38 mouse cellular contexts compared by ENCODE assay signal in the genomic region with DNA sequence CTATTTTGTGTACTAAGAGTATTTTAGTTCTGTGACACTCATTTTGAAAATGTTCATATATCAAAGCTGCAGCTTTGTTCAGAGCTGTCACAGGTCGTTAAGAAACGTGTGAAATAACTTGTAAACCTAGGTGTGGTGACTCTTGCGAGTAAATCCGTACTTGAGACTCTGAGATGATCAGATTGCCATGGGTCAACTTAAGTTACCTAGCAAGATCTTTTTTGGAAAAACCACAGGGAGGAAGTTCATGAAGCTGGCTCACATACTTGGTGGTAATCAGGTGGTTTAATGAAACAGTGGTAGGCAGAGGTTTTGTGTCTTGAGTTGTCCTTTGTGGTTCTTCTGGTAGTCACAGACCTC. TPM values are rescaled to one million over a fixed set of nuclear protein-coding genes. Genes with fewer than 3 reads are reported as not detected.
DNase-seq lines count a peak whose midpoint lies in the region; ATAC-seq lines count a peak whose summit lies in the region.
"Had no signal": no experiment of that assay in that cellular context is flagged by ENCODE, and none has a peak within 500 bp of the region (broad histone marks: within the 10 kb centered on the region; RNA-seq: fewer than 3 reads in every experiment).

No protein-coding gene starts in this region.

- ATAC-seq in lung, embryonic 15.5 days (ENCODE audit: borderline replicate concordance, extremely low read depth, low FRiP score, low TSS enrichment), result no peak
- ATAC-seq in intestine, embryonic 15.5 days, result peak; percentile 40; the same call in 1 of the 2 replicates
- ATAC-seq in limb, embryonic 11.5 days (ENCODE audit: insufficient number of reproducible peaks, low FRiP score, low TSS enrichment, low read depth), result no peak
- no peak for ATAC-seq in monocyte, adult 5-6 weeks (replicated peaks; ENCODE audit: insufficient number of reproducible peaks, low FRiP score, low TSS enrichment, poor library complexity, severe bottlenecking)
- ATAC-seq: lung, postnatal 0 days; midbrain, embryonic 16.5 days had no signal

- WGBS in lung, embryonic 15.5 days, result 50% methylated on average over 4 of the region's 4 CpGs
- 52% methylated on average over 4 of the region's 4 CpGs for WGBS in intestine, embryonic 15.5 days
- WGBS in limb, embryonic 11.5 days, result 53% methylated on average over 4 of the region's 4 CpGs

- DNase-seq in lung, postnatal 25 days (ENCODE audit: low spot score), result no peak
- no peak for DNase-seq in limb, embryonic 11.5 days (ENCODE audit: low spot score)
- DNase-seq in urinary bladder, adult 2 months (ENCODE audit: low spot score), result no peak
- DNase-seq in embryo, embryonic 10 days (ENCODE audit: low spot score), result no peak
- DNase-seq: adrenal gland, postnatal 25 days; B cell, adult 2 months; cerebellum, adult 18-20 months; cerebellum, postnatal 10 days; gastrocnemius, adult 2 months; gastrocnemius, postnatal 36 days; heart, adult 2 months; heart, postnatal 14 days; right cerebral cortex, postnatal 4 days had no signal

- no peaks in the 10 kb centered on the region for H3K27me3 ChIP-seq in lung, embryonic 15.5 days
- no peaks in the 10 kb centered on the region for H3K27me3 ChIP-seq in intestine, embryonic 15.5 days (replicated peaks)
- no peaks in the 10 kb centered on the region for H3K27me3 ChIP-seq in limb, embryonic 11.5 days (ENCODE audit: control insufficient read depth, insufficient read depth, low read length)
- H3K27me3 ChIP-seq: hindbrain, embryonic 15.5 days; kidney, embryonic 15.5 days; liver, embryonic 15.5 days; neural tube, embryonic 12.5 days had no signal

- no peak overlapping the region for H3K9ac ChIP-seq in lung, embryonic 15.5 days
- H3K9ac ChIP-seq in intestine, embryonic 15.5 days, result no peak overlapping the region
- no peak overlapping the region for H3K9ac ChIP-seq in limb, embryonic 11.5 days (ENCODE audit: low read length)
- H3K9ac ChIP-seq: hindbrain, embryonic 15.5 days; kidney, embryonic 15.5 days; liver, embryonic 15.5 days; neural tube, embryonic 12.5 days had no signal

- H3K4me1 ChIP-seq in lung, embryonic 15.5 days, result no peaks in the 10 kb centered on the region
- H3K4me1 ChIP-seq in intestine, embryonic 15.5 days (replicated peaks), result no peaks in the 10 kb centered on the region
- H3K4me1 ChIP-seq in limb, embryonic 11.5 days (ENCODE audit: control insufficient read depth, insufficient read depth, low read length), result peaks cover 3% of the 10 kb centered on the region; the same call in 1 of the 2 replicates
- H3K4me1 ChIP-seq: hindbrain, embryonic 15.5 days; liver, embryonic 15.5 days; neural tube, embryonic 12.5 days had no signal

- H3K36me3 ChIP-seq in lung, embryonic 15.5 days, result no peaks in the 10 kb centered on the region
- H3K36me3 ChIP-seq in intestine, embryonic 15.5 days, result peaks cover 8% of the 10 kb centered on the region; the same call in 1 of the 2 replicates
- peaks cover 6% of the 10 kb centered on the region for H3K36me3 ChIP-seq in limb, embryonic 11.5 days (ENCODE audit: control insufficient read depth, insufficient read depth, low read length)
- H3K36me3 ChIP-seq: liver, embryonic 15.5 days had no signal

- peak overlapping the region; percentile 32; the same call in 1 of the 2 replicates for H3K27ac ChIP-seq in lung, embryonic 15.5 days
- H3K27ac ChIP-seq in intestine, embryonic 15.5 days, result no peak overlapping the region
- H3K27ac ChIP-seq in limb, embryonic 11.5 days (replicated peaks; ENCODE audit: low read depth, low read length), result peak overlapping the region; percentile 48; the same call in 1 of the 2 replicates
- H3K27ac ChIP-seq: forebrain, embryonic 10.5 days; gastrocnemius, adult 2 months; heart, adult 2 months; hindbrain, embryonic 10.5 days; hindbrain, embryonic 15.5 days; kidney, embryonic 15.5 days; liver, embryonic 15.5 days; neural tube, embryonic 12.5 days had no signal

- H3K4me3 ChIP-seq in lung, embryonic 15.5 days, result no peak overlapping the region
- H3K4me3 ChIP-seq in intestine, embryonic 15.5 days (replicated peaks), result no peak overlapping the region
- no peak overlapping the region for H3K4me3 ChIP-seq in limb, embryonic 11.5 days (ENCODE audit: low read depth, low read length)
- H3K4me3 ChIP-seq: forebrain, embryonic 10.5 days; gastrocnemius, adult 2 months; heart, adult 2 months; hindbrain, embryonic 10.5 days; hindbrain, embryonic 15.5 days; kidney, embryonic 15.5 days; liver, embryonic 15.5 days; myocyte; neural tube, embryonic 12.5 days had no signal

- no peak overlapping the region for H3K4me2 ChIP-seq in lung, embryonic 15.5 days
- no peak overlapping the region for H3K4me2 ChIP-seq in intestine, embryonic 15.5 days (replicated peaks)
- H3K4me2 ChIP-seq in limb, embryonic 11.5 days (ENCODE audit: low read depth, severe bottlenecking), result no peak overlapping the region
- H3K4me2 ChIP-seq: hindbrain, embryonic 15.5 days; kidney, embryonic 15.5 days; liver, embryonic 15.5 days; midbrain, embryonic 11.5 days; neural tube, embryonic 12.5 days had no signal

- H3K9me3 ChIP-seq in lung, embryonic 15.5 days, result no peaks in the 10 kb centered on the region
- no peaks in the 10 kb centered on the region for H3K9me3 ChIP-seq in intestine, embryonic 15.5 days
- H3K9me3 ChIP-seq in limb, embryonic 11.5 days (ENCODE audit: control insufficient read depth, low read length), result no peaks in the 10 kb centered on the region; the same call in 1 of the 2 replicates
- H3K9me3 ChIP-seq: forebrain, embryonic 10.5 days; hindbrain, embryonic 10.5 days; hindbrain, embryonic 15.5 days; kidney, embryonic 15.5 days; liver, embryonic 15.5 days; neural tube, embryonic 12.5 days had no signal

RNA-seq across cellular contexts. Expression of gene Gm1113, which starts 24.4 kb away (rescaled TPM):
- polyA plus RNA-seq in lung, embryonic 15.5 days (2015; fragmentation: Nextera tagmentation; extraction: Ambion mirVana), result not detected in 2 replicates
- polyA plus RNA-seq in intestine, embryonic 15.5 days (2015; fragmentation: Nextera tagmentation; extraction: Ambion mirVana), result not detected in 2 replicates
- not detected in 2 replicates for polyA plus RNA-seq in limb, embryonic 11.5 days (2014; fragmentation: Nextera tagmentation; extraction: Ambion mirVana)
- polyA plus RNA-seq in urinary bladder, adult 2 months (2012; rRNA removed), result not detected in 2 replicates
- total RNA-seq in monocyte, adult 5-6 weeks (2017), result not detected in 3 replicates
- total RNA-seq: adrenal gland, adult 18-20 months; adrenal gland, postnatal 25 days; common myeloid progenitor, adult 5-6 weeks; gastrocnemius, adult 2 months; gastrocnemius, postnatal 36 days; heart, adult 2 months; heart, postnatal 14 days; layer of hippocampus, adult 8-10 months; layer of hippocampus, postnatal 25 days; left cerebral cortex, adult 8-10 months; left cerebral cortex, postnatal 36 days; liver, adult 2 months; megakaryocyte, adult 5-6 weeks had no signal
- polyA plus RNA-seq: embryonic facial prominence, embryonic 11.5 days; forebrain, embryonic 10.5 days; forebrain, embryonic 16.5 days; heart, adult 2 months; heart, embryonic 14.5 days; hindbrain, embryonic 10.5 days; hindbrain, embryonic 15.5 days; kidney, embryonic 15.5 days; liver, adult 2 months; liver, embryonic 15.5 days; lung, postnatal 0 days; midbrain, embryonic 11.5 days; midbrain, embryonic 16.5 days; myocyte; neural tube, embryonic 12.5 days; spleen, adult 2 months had no signal
